Mouse (Mus musculus): Measurements from ENCODE around the gene Sucnr1.

- TF ChIP-seq EP300 (IDR thresholded peaks at IDR 0.05; ENCODE audit: low read depth) (no peak), CTCF (IDR thresholded peaks at IDR 0.05; ENCODE audit: low read depth) (no peak)
Measured at GRCm38 (mm10) chr3:60128282-60128681, 46.6 kb downstream of the Sucnr1 start.
